Mouse (Mus musculus) intestine, embryonic 14.5 days (tissue): ENCODE measurements at regions not wholly inside any gene's neighbourhood (a gene's known extent, or its start where the extent isn't known, plus 50 kb on each side); places are given as distances from the start of the nearest gene placed in this dataset.
A peak's percentile ranks its signal among the peaks of the same experiment; 100 is the strongest.
"Not testable (repeated sequence)": the region's sequence is repeated elsewhere in the genome, so short reads cannot be mapped to it uniquely, and the experiment has no call there.

Source experiments
- ATAC-seq: fragments of 200-750 bp; cut with Nextera tagmentation; replicated peaks from 2 replicates; pipeline ENCODE4 v1.8.0; 2017; ENCODE audit warnings: low read depth, moderate number of reproducible peaks, moderate TSS enrichment, moderate library complexity; ENCODE audit not compliant: low FRiP score, low TSS enrichment
- DNase-seq: peaks from one replicate; pipeline ENCODE4 v3.0.0-alpha.2; 2018; ENCODE audit warnings: low spot score
- H3K27ac ChIP-seq: fragments of 300-500 bp; sonication (generic); 2 replicates; pipeline ENCODE4 v1.5.1; 2014; ENCODE audit warnings: low read depth, mild to moderate bottlenecking, control low read depth
- H3K27me3 ChIP-seq: fragments of 300-500 bp; sonication (generic); replicated peaks from 2 replicates; pipeline ENCODE4 v1.6.1; 2014; ENCODE audit warnings: low read length, control low read depth; ENCODE audit not compliant: control insufficient read depth, insufficient read depth
- H3K36me3 ChIP-seq: fragments of 300-500 bp; sonication (generic); 2 replicates; pipeline ENCODE4 v1.6.1; 2014; ENCODE audit warnings: low read length, control low read depth; ENCODE audit not compliant: control insufficient read depth, insufficient read depth
- H3K4me1 ChIP-seq: fragments of 300-500 bp; sonication (generic); replicated peaks from 2 replicates; pipeline ENCODE4 v1.6.1; 2014; ENCODE audit warnings: low read length, control low read depth, mixed read lengths; ENCODE audit not compliant: control insufficient read depth, insufficient read depth
- H3K4me2 ChIP-seq: fragments of 300-500 bp; sonication (generic); 2 replicates; pipeline ENCODE4 v1.6.1; 2014; ENCODE audit warnings: low read length
- H3K4me3 ChIP-seq: fragments of 300-500 bp; sonication (generic); 2 replicates; pipeline ENCODE4 v1.5.1; 2014; ENCODE audit warnings: low read depth, low read length, control low read depth, mixed read lengths
- H3K9ac ChIP-seq: fragments of 300-500 bp; sonication (generic); 2 replicates; pipeline ENCODE4 v1.6.1; 2014; ENCODE audit warnings: mild to moderate bottlenecking, low read length
- H3K9me3 ChIP-seq: fragments of 300-500 bp; sonication (generic); 2 replicates; pipeline ENCODE4 v1.6.1; 2016; ENCODE audit warnings: low read length, control low read depth; ENCODE audit not compliant: control insufficient read depth
- WGBS: fragments of 180-500 bp; shearing (Covaris S2); extraction: QIAGEN DNeasy Blood & Tissue Kit; methylation state at CpG from one replicate; pipeline ENCODE4 v1.1.7; 2014; 5-methylcytosine and 5-hydroxymethylcytosine counted together

DNA sequence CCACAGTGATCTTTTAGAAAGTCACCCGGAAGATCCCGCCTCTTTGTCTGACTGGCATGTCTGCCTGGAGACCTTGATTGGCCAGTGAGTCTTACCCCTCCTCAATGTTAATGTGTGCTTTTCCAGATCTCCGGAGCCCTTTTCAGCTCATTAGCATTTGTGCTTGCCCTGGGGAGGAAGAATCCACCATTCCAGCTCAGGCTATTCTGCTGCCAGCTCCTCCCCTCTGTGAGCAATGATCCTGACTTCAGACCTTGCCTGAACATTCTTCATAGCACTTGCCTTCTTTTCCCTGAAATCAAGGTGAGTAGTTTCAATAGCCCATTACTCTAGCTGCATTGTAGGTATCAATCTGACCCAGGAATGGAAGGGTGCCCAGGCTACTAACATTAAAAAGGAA lies 102.2 kb upstream of the Gm10767 start:
- H3K9me3 ChIP-seq, H3K9ac ChIP-seq, H3K36me3 ChIP-seq, H3K4me2 ChIP-seq, H3K4me1 ChIP-seq, ATAC-seq, H3K27me3 ChIP-seq, H3K4me3 ChIP-seq, H3K27ac ChIP-seq, DNase-seq: not testable (repeated sequence)
- WGBS = 78% methylated on average over 3 of the region's 3 CpGs

DNA sequence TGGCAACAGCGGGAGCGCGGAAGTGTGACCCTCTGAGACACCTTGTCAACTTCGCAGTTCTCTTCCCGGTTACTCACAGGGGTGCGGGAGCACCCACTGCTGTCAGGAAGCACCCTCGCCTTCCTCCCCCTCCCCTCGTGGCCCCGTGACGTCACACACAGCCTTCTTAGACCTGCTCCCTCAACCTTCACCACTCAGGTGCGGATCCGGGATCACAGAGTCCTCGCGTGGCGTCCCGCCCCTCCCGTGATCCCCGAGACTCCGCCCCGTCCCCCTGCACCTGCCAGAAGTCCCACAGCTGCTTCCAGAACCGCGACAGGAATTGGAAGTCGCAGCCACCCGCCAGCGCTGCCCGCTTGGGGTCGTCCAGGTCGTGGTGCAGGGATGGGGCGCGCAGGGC lies 97.1 kb upstream of the Gm10767 start:
- H3K4me1 ChIP-seq, H3K27ac ChIP-seq, DNase-seq, H3K9me3 ChIP-seq, H3K9ac ChIP-seq, H3K36me3 ChIP-seq, H3K4me3 ChIP-seq, H3K27me3 ChIP-seq: not testable (repeated sequence)
- WGBS = 5% methylated on average over 22 of the region's 30 CpGs
- peak overlapping the region; percentile 20; the same call in 1 of the 2 replicates for H3K4me2 ChIP-seq
- ATAC-seq = 0 out of 2 replicates have a peak, but pooled peaks have one; percentile 50
